8 mouse cellular contexts compared by ENCODE assay signal in genomic region chr17:28522623-28523354, GRCm38 (mm10). TPM values are rescaled to one million over a fixed set of nuclear protein-coding genes. Genes with fewer than 3 reads are reported as not detected.
DNase-seq lines count a peak whose midpoint lies in the region; ATAC-seq and TF ChIP-seq lines count a peak whose summit lies in the region.

No protein-coding gene starts in this region.

- under 1% methylated on average over 65 of the region's 66 CpGs for WGBS in intestine, embryonic 14.5 days

- H3K27ac ChIP-seq in cortical plate, adult 2 months (ENCODE audit: insufficient read depth, low read length), result peak overlapping the region; percentile 98
- H3K27ac ChIP-seq in intestine, embryonic 14.5 days (ENCODE audit: low read depth), result peak overlapping the region; percentile 81

- intact Hi-C loops in left cerebral cortex, postnatal 10 days (cut with DNase I), result loop anchor here (2.0 to 10.0 kb wide), 2 partner anchors 38 to 298 kb away; no protein-coding TSS in a partner anchor

- H3K4me1 ChIP-seq in cortical plate, adult 2 months (ENCODE audit: control insufficient read depth, insufficient read depth, low read length), result peaks cover 10% of the 10 kb centered on the region; the same call in 1 of the 2 replicates
- peaks cover 27% of the 10 kb centered on the region for H3K4me1 ChIP-seq in intestine, embryonic 14.5 days (replicated peaks; ENCODE audit: control insufficient read depth, insufficient read depth, low read length)

- H3K36me3 ChIP-seq in intestine, embryonic 14.5 days (ENCODE audit: control insufficient read depth, insufficient read depth, low read length), result no peaks in the 10 kb centered on the region

- peak; percentile 73 for ATAC-seq in intestine, embryonic 14.5 days (replicated peaks; ENCODE audit: low FRiP score, low TSS enrichment, low read depth)
- ATAC-seq in megakaryocyte progenitor cell, adult 5-6 weeks (replicated peaks; ENCODE audit: poor library complexity), result peak; percentile 59

- TF ChIP-seq POLR2A in cortical plate, adult 2 months (IDR thresholded peaks at IDR 0.05; ENCODE audit: extremely low read depth, insufficient read depth, low read length), result peak; percentile 99

- peak overlapping the region; percentile 60 for H3K9ac ChIP-seq in intestine, embryonic 14.5 days (ENCODE audit: low read length)

- H3K4me3 ChIP-seq in cortical plate, adult 2 months (ENCODE audit: insufficient read depth, low read length), result peak overlapping the region; percentile 65
- H3K4me3 ChIP-seq in intestine, embryonic 14.5 days (ENCODE audit: low read depth, low read length), result peak overlapping the region; percentile 64

- peak; percentile 70 for DNase-seq in adipocyte (ENCODE audit: low spot score)
- peak; percentile 96 for DNase-seq in gastrocnemius, postnatal 25 days
- DNase-seq in intestine, embryonic 14.5 days (ENCODE audit: low spot score), result peak; percentile 95
- peak; percentile 91 to 94 for DNase-seq in left cerebral cortex, postnatal 10 days (ENCODE audit: extremely low spot score in 1 of 2, low spot score in 2 of 2)
- DNase-seq in right cerebral cortex, postnatal 10 days (ENCODE audit: low spot score in 2 of 2), result peak; percentile 95
- DNase-seq in urinary bladder, postnatal 14 days (ENCODE audit: low spot score), result peak; percentile 96

- peak overlapping the region; percentile 86 for H3K4me2 ChIP-seq in intestine, embryonic 14.5 days (ENCODE audit: low read length)

- 0 out of 2 replicates have a peak, but pooled peaks cover 4% of the 10 kb centered on the region for H3K27me3 ChIP-seq in intestine, embryonic 14.5 days (replicated peaks; ENCODE audit: control insufficient read depth, insufficient read depth, low read length)

- no peak for TF ChIP-seq CTCF in cortical plate, adult 2 months (IDR thresholded peaks at IDR 0.05; ENCODE audit: extremely low read depth, insufficient read depth, low read length)

- no peaks in the 10 kb centered on the region for H3K9me3 ChIP-seq in intestine, embryonic 14.5 days (ENCODE audit: control insufficient read depth, low read length)

RNA-seq across cellular contexts. Expression of gene Fkbp5, which starts 5.5 kb away (rescaled TPM):
- polyA plus RNA-seq in cortical plate, adult 2 months (2012; rRNA removed), result 13.5 and 17.7 TPM in 2 replicates
- total RNA-seq in gastrocnemius, postnatal 25 days (2021), result 10 to 100 TPM; 61.0 to 63.6 TPM
- 8.1 and 8.7 TPM in 2 replicates for polyA plus RNA-seq in intestine, embryonic 14.5 days (2014; fragmentation: Nextera tagmentation; extraction: Ambion mirVana)
- 10 to 100 TPM; 26.8 to 50.6 TPM for total RNA-seq in left cerebral cortex, postnatal 10 days (2021)
- total RNA-seq in megakaryocyte progenitor cell, adult 5-6 weeks (2015), result 25.8 and 30.0 TPM in 2 replicates
- total RNA-seq in megakaryocyte progenitor cell, adult 5-6 weeks (2017), result 40.2 and 58.9 TPM in 2 replicates

RNA-seq across cellular contexts. Expression of gene Armc12, which starts 7.8 kb away (rescaled TPM):
- polyA plus RNA-seq in cortical plate, adult 2 months (2012; rRNA removed), result not detected in 2 replicates
- not detected for total RNA-seq in gastrocnemius, postnatal 25 days (2021)
- polyA plus RNA-seq in intestine, embryonic 14.5 days (2014; fragmentation: Nextera tagmentation; extraction: Ambion mirVana), result not detected in 2 replicates
- not detected for total RNA-seq in left cerebral cortex, postnatal 10 days (2021)
- total RNA-seq in megakaryocyte progenitor cell, adult 5-6 weeks (2015), result not detected in 2 replicates
- not detected in 2 replicates for total RNA-seq in megakaryocyte progenitor cell, adult 5-6 weeks (2017)

RNA-seq across cellular contexts. Expression of gene Clpsl2, which starts 26.4 kb away (rescaled TPM):
- polyA plus RNA-seq in cortical plate, adult 2 months (2012; rRNA removed), result not detected in 2 replicates
- not detected for total RNA-seq in gastrocnemius, postnatal 25 days (2021)
- not detected in 2 replicates for polyA plus RNA-seq in intestine, embryonic 14.5 days (2014; fragmentation: Nextera tagmentation; extraction: Ambion mirVana)
- not detected for total RNA-seq in left cerebral cortex, postnatal 10 days (2021)
- total RNA-seq in megakaryocyte progenitor cell, adult 5-6 weeks (2015), result not detected in 2 replicates
- not detected in 2 replicates for total RNA-seq in megakaryocyte progenitor cell, adult 5-6 weeks (2017)

RNA-seq across cellular contexts. Expression of gene Clps, which starts 37.8 kb away (rescaled TPM):
- polyA plus RNA-seq in cortical plate, adult 2 months (2012; rRNA removed), result not detected in 2 replicates
- not detected for total RNA-seq in gastrocnemius, postnatal 25 days (2021)
- polyA plus RNA-seq in intestine, embryonic 14.5 days (2014; fragmentation: Nextera tagmentation; extraction: Ambion mirVana), result 18.6 and 323 TPM in 2 replicates
- not detected for total RNA-seq in left cerebral cortex, postnatal 10 days (2021)
- not detected in 2 replicates for total RNA-seq in megakaryocyte progenitor cell, adult 5-6 weeks (2015)
- total RNA-seq in megakaryocyte progenitor cell, adult 5-6 weeks (2017), result not detected in 2 replicates

RNA-seq across cellular contexts. Expression of gene Lhfpl5, which starts 52.7 kb away (rescaled TPM):
- polyA plus RNA-seq in cortical plate, adult 2 months (2012; rRNA removed), result 4.5 and 5.1 TPM in 2 replicates
- total RNA-seq in gastrocnemius, postnatal 25 days (2021), result not detected
- 1.5 and 2.0 TPM in 2 replicates for polyA plus RNA-seq in intestine, embryonic 14.5 days (2014; fragmentation: Nextera tagmentation; extraction: Ambion mirVana)
- total RNA-seq in left cerebral cortex, postnatal 10 days (2021), result 1 to 10 TPM; 4.3 to 5.1 TPM
- total RNA-seq in megakaryocyte progenitor cell, adult 5-6 weeks (2015), result not detected in 2 replicates
- not detected in 2 replicates for total RNA-seq in megakaryocyte progenitor cell, adult 5-6 weeks (2017)

Comparison
In these comparisons a context has a peak if more than half of its experiments do, and no peak if none do; other contexts are left out.
1. Peak in every context shown above with its lines: DNase-seq, ATAC-seq, H3K4me3 ChIP-seq and H3K27ac ChIP-seq.